Mouse (Mus musculus) cerebellum, adult 2 months (tissue): ENCODE measurements at regions not wholly inside any gene's neighbourhood (a gene's known extent, or its start where the extent isn't known, plus 50 kb on each side); places are given as distances from the start of the nearest gene placed in this dataset.
A peak's percentile ranks its signal among the peaks of the same experiment; 100 is the strongest.

Source experiments
- DNase-seq, 2 experiments: peaks; one replicate each; pipeline ENCODE4 v3.0.0; 2021
- H3K27ac ChIP-seq: fragments of 200-500 bp; 2 replicates; pipeline ENCODE4 v1.5.1; 2012; ENCODE audit warnings: low read length, control low read depth, inconsistent platforms; ENCODE audit not compliant: insufficient read depth
- H3K27me3 ChIP-seq: fragments of 200-500 bp; 2 replicates; pipeline ENCODE4 v1.6.1; 2012; ENCODE audit warnings: inconsistent platforms, mild to moderate bottlenecking, low read length, moderate library complexity; ENCODE audit not compliant: control insufficient read depth, insufficient read depth
- H3K4me1 ChIP-seq: fragments of 200-500 bp; 2 replicates; pipeline ENCODE4 v1.6.1; 2011; ENCODE audit warnings: low read length; ENCODE audit not compliant: control insufficient read depth, insufficient read depth
- H3K4me3 ChIP-seq: fragments of 200-500 bp; replicated peaks from 2 replicates; pipeline ENCODE3; 2011; ENCODE audit warnings: mild to moderate bottlenecking, low read depth, low read length, control low read depth; ENCODE audit not compliant: insufficient read depth
- CTCF ChIP-seq: fragments of 200-500 bp; IDR thresholded peaks from 2 replicates; pipeline ENCODE4 v1.5.1; 2011; ENCODE audit warnings: low read depth, mild to moderate bottlenecking, control low read depth, low read length, moderate library complexity, borderline replicate concordance; ENCODE audit not compliant: insufficient read depth
- POLR2A ChIP-seq: fragments of 200-500 bp; IDR thresholded peaks from 2 replicates; pipeline ENCODE4 v1.6.1; 2011; ENCODE audit warnings: low read length, control low read depth, borderline replicate concordance; ENCODE audit not compliant: insufficient read depth
- WGBS: fragments of 180-500 bp; shearing (Covaris S2); methylation state at CpG from one replicate; pipeline ENCODE4 v1.1.7; 2018; 5-methylcytosine and 5-hydroxymethylcytosine counted together

DNA sequence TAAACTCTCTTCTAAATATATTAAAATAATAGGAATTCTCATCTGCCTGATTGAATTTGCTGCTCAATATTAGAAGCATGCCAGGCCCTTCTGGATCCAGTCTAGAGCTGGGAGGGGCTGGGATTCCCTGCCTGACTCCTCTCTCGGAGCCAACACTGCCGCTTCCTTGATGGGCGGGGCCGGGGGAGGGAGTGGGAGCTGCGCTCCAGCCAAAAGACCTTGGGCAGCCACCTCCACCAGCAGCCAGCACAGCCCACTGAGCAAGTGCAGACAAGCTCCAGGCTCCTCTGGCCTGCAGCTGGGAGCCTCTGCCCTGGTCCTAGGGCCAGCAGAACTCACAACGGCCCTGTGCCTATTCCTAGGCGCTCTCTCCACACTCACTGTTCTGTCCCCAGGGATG lies 144.9 kb downstream of the Pja1 start:
- Histone ChIP-seq H3K4me1 (peaks cover 2% of the 10 kb centered on the region; the same call in 1 of the 2 replicates), H3K27me3 (no peaks in the 10 kb centered on the region), H3K27ac (no peak overlapping the region), H3K4me3 (no peak overlapping the region)
- 63% methylated on average over 7 of the region's 7 CpGs for WGBS
- no peak for TF ChIP-seq POLR2A
- TF ChIP-seq CTCF, result no peak
- no peak for DNase-seq

DNA sequence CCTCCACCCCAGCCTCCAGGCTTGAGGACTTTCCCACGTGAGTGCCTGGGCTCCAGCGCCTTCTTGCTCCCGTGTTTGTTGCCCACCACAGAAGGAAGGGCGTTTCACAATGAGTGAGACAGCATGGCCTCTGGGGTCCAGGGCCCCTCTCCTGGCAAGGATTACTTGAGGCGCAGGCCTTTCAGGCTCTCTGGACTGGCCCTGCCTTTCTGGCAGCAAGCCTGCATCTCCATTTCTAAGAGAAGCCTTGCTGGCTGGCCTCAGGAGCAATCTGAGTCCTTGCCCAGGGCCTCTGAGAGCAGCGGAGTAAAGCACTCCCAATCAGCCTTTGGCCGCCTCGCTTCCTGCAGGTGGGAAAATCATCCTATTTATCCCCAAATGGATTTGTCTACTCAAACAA lies 145.6 kb downstream of the Pja1 start:
- TF ChIP-seq CTCF (no peak), POLR2A (no peak)
- Histone ChIP-seq H3K4me3 (no peak overlapping the region), H3K4me1 (peaks cover 2% of the 10 kb centered on the region; the same call in 1 of the 2 replicates), H3K27me3 (no peaks in the 10 kb centered on the region), H3K27ac (no peak overlapping the region)
- 49% methylated on average over 8 of the region's 8 CpGs for WGBS
- peak in 1 of 2 experiments; percentile 22 for DNase-seq

DNA sequence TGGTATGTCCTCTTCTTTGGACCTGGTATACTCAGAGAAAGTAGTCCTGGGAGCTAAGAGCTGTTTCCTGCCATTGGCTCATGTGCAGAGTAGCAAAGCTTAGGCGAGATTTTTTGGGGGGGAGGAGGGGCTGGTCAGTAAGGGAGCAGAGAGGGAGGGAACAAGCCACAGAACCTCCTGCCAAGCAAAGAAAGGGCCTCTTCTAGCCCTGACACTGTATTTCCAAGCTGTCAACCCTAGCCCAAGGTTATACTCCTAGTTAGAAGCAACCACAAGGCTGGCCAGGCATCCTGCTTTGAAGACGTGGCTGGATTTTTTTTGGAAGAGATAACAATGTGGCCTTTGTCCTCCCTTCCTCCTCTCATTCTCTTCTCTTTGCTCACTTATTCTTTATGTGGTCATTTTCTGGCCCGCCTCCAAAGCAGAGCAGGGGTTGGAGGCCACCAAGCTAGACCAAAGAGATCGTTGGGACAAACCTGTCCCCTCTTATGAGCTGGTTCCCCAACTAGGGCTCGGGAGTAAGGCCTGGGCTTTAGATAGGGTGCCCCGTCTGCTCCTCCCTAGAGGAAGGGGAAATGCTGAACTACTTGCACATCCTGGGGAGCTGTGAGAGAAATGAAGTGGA lies 146.4 kb downstream of the Pja1 start:
- no peak for DNase-seq
- WGBS, result 83% methylated on average over 6 of the region's 6 CpGs
- no peak for TF ChIP-seq POLR2A
- Histone ChIP-seq H3K4me3 (no peak overlapping the region), H3K27ac (no peak overlapping the region), H3K4me1 (peaks cover 2% of the 10 kb centered on the region; the same call in 1 of the 2 replicates), H3K27me3 (no peaks in the 10 kb centered on the region)

DNA sequence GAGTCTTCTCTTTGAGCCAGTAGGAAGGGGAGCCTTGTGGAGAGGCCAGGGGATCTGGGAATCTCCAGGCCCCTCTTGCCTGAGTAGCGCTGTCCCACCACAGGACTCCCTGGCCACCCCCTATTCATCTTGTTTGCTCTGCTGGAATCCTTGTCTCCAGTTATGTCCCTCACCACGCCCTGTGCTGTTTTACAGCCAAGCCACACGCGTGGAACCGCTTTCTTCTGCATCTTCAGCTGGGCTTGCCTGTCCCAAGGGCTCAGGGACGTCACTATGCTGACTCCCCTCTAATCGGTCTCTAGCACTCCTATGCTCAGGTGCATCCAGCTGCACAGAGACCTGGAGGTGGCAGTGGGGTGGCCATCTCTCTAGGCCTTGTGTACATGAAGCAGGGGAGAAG lies 151.3 kb downstream of the Pja1 start:
- 92% methylated on average over 7 of the region's 7 CpGs for WGBS
- no peak for DNase-seq
- no peak overlapping the region for H3K4me3 ChIP-seq
- TF ChIP-seq POLR2A (no peak), CTCF (no peak)
- H3K4me1 ChIP-seq, result peaks cover 4% of the 10 kb centered on the region; the same call in 1 of the 2 replicates
- H3K27ac ChIP-seq, result no peak overlapping the region
- H3K27me3 ChIP-seq, result no peaks in the 10 kb centered on the region

DNA sequence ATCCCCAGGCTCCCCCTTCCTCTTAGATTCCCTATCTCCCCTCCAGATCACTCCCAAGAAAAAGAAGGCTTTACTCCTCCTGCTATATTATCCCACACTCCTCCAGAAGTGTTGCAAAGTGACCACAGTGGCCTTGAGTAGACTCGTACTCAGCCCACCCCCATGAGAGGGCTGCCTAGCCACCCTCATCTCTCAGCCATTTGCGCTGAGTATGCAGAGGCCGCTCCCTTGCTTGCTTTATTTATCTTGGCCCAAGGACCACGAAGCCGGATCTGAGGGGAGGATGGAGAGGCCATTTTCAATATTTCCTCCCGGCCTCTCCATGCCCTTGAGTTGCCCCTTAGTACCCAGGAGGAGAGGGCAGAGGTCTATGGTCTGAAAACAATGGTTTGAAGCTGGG lies 151.9 kb downstream of the Pja1 start:
- peaks cover 4% of the 10 kb centered on the region; the same call in 1 of the 2 replicates for H3K4me1 ChIP-seq
- TF ChIP-seq CTCF, result no peak
- no peak for TF ChIP-seq POLR2A
- H3K4me3 ChIP-seq, result no peak overlapping the region
- H3K27me3 ChIP-seq, result no peaks in the 10 kb centered on the region
- DNase-seq, result no peak
- no peak overlapping the region for H3K27ac ChIP-seq
- 95% methylated on average over 6 of the region's 6 CpGs for WGBS

DNA sequence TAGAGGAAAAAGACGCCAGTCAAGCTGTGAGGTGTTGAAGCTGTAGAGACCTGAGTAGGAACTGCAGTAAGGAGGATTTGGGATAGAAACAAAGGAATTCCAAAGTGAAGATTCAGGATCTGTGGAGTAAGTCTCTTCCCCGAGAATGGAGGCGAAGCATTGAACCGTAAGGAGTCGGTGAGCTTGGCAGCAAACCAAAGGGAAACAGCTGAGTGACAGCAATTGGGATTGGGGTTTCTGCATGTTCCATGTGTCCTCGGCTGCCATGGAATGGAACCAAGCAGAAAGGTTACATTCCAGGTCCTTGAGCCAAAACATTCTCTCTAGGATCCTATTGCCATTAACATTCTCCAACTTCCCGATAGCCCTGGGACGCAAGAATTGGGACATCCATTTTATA lies 152.9 kb downstream of the Pja1 start:
- no peaks in the 10 kb centered on the region for H3K27me3 ChIP-seq
- H3K4me1 ChIP-seq, result peaks cover 4% of the 10 kb centered on the region; the same call in 1 of the 2 replicates
- H3K4me3 ChIP-seq, result no peak overlapping the region
- TF ChIP-seq CTCF (no peak), POLR2A (no peak)
- H3K27ac ChIP-seq, result no peak overlapping the region
- peak in 1 of 2 experiments; percentile 21 for DNase-seq
- 42% methylated on average over 8 of the region's 8 CpGs for WGBS

DNA sequence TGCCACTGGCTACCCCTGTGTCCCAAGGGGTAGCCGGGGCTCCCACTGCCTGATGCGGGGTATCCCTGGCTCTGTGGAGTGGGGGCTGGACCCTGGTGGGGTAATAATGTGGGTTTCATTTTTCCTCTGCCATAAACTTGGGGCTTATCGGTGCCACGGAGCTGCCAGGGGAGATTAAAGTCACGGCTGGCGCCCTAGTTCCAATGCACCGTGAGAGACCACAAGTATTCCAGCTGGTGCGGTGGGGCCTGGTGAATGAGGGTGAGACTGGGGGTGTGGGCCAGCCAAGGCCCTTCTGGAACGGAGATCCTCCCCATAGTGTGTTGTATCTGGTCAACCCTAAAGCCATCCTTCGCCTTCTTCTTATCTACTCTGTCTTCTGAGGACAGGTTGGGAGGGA lies 153.3 kb downstream of the Pja1 start:
- WGBS, result 68% methylated on average over 10 of the region's 10 CpGs
- no peaks in the 10 kb centered on the region for H3K27me3 ChIP-seq
- H3K4me3 ChIP-seq, result no peak overlapping the region
- peaks cover 4% of the 10 kb centered on the region; the same call in 1 of the 2 replicates for H3K4me1 ChIP-seq
- DNase-seq, result no peak
- TF ChIP-seq POLR2A (no peak), CTCF (no peak)
- H3K27ac ChIP-seq, result no peak overlapping the region

DNA sequence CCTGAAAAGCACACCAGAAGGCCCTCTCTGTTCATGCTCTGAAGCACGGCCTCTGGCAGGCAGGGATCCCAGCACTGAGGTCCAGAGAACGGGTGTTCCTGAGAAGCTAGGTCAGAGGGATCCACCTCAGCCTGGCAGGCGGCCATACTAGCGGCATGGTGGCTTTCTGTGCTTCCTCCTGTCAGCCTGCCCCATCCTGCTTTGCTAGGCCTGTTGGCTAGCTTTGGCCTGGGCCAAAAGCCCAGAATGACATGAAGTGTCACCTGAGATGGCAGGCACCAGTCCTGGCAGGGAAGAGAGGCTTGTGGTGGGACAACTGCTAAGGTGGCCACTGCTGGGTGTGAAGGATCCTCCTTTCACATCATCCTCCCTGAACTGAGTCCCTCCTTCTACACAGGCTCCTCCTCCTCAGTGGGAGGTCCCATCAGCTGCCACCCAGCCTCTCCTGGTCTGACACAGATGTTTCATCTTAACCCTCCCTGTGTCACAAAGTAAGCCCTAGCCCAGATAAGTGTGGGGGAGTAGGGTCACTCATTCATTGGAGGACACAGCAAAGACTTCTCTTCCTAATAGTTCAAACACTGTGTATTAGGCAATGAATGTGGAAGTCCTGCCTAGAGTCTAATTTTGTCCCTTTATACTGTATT lies 154.5 kb downstream of the Pja1 start:
- Histone ChIP-seq H3K27ac (no peak overlapping the region), H3K4me1 (peaks cover 4% of the 10 kb centered on the region; the same call in 1 of the 2 replicates), H3K27me3 (no peaks in the 10 kb centered on the region), H3K4me3 (no peak overlapping the region)
- no peak for TF ChIP-seq CTCF
- no peak for TF ChIP-seq POLR2A
- 11% methylated on average over 4 of the region's 4 CpGs for WGBS
- DNase-seq, result peak; percentile 84 to 91
